Mouse (Mus musculus) small intestine, adult 2 months (tissue): ENCODE data around the gene Adgre1.

Experiments
- CTCF ChIP-seq: fragments of 200-500 bp; IDR thresholded peaks from 2 replicates; pipeline ENCODE4 v1.5.1; 2012; ENCODE audit warnings: low read depth, mild to moderate bottlenecking, control low read depth, inconsistent platforms, low read length, moderate library complexity, mixed read lengths; ENCODE audit not compliant: insufficient replicate concordance, insufficient read length; ENCODE audit errors: extremely low read depth
- POLR2A ChIP-seq: fragments of 200-500 bp; IDR thresholded peaks from 2 replicates; pipeline ENCODE4 v1.6.1; 2012; ENCODE audit warnings: low read depth, mild to moderate bottlenecking, control low read depth, inconsistent platforms, low read length, moderate library complexity

GRCm38 (mm10) chr17:57327615-57328014, 30.9 kb upstream of the Adgre1 start:
- no peak for TF ChIP-seq CTCF
- TF ChIP-seq POLR2A = no peak
